Mouse (Mus musculus): ENCODE data around the gene Sik1. TPM values are rescaled to one million over a fixed set of nuclear protein-coding genes. Genes with fewer than 3 reads are reported as not detected.

Gene Sik1
- total and polyA plus RNA-seq, 3 experiments: 17.1 to 56.9 (median 36.7) TPM

DNA sequence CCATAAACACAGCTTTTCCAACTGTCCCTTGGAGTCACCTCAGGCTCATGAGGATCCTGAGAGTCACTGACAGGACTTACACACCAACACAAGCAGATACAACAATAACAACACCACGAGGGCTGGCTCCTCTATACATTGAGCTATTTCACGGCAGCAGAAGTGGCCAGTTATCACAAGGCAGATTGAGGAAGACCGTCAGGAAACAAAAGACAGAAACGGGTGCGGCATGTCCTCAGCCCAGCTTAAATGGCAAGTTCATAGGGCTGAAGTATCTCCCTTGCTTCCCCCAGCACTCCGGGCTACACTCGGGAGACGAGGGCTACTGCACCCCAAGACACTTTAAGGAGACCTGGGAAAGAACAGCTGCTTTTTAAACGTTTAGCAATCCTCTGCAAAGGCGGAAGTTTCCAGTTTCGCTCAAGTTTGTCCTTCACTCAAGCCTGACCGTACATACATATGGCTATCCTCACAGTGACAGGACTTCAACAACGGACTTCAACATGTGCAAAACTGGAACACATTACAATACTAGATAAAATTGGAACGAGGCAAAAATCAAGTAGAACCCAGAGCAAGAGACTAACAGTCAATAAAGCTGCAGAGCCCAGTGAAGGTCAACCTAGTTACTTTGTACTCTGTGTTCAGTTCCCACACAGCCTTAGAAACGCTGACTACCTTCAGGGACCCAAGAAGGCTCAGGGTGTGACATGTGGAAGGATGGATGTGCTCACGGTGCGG, 2.0 kb downstream of the Sik1 start:
- Histone ChIP-seq H3K27me3 (replicated peaks) (no peaks in the 10 kb centered on the region), H3K36me3 (replicated peaks in 1 of 2; ENCODE audit: control insufficient read depth in 1 of 2, insufficient read depth in 1 of 2, low read length in 1 of 2) (peaks cover 47 to 54% of the 10 kb centered on the region in 2 experiments), H3K4me2 (ENCODE audit: insufficient read depth, low read depth, poor library complexity, severe bottlenecking) (peak overlapping the region; percentile 80), H3K9ac (ENCODE audit: insufficient read depth, low read depth) (peak overlapping the region; percentile 99), H3K4me3 (replicated peaks in 1 of 3; ENCODE audit: low read depth in 2 of 3, low read length in 2 of 3, poor library complexity in 1 of 3) (peak overlapping the region; percentile 76 to 98 (median 76)), H3K27ac (ENCODE audit: insufficient read depth, low read depth) (peak overlapping the region; percentile 68), H3K4me1 (ENCODE audit: control insufficient read depth in 1 of 2, insufficient read depth in 2 of 2) (peaks cover 42 to 57% of the 10 kb centered on the region in 2 experiments), H3K9me3 (replicated peaks; ENCODE audit: low read length) (no peaks in the 10 kb centered on the region), H3K79me2 (replicated peaks; ENCODE audit: control insufficient read depth, extremely low read depth, insufficient read depth, poor library complexity, severe bottlenecking) (peaks cover 65% of the 10 kb centered on the region)
- in situ Hi-C loops (cut with MboI; ENCODE audit: low pct_ligation_motif_present, low pct_unique_long_range_greater_than_20kb, low sequenced_read_pairs): no loop called here
- dilution Hi-C loops (cut with MboI; ENCODE audit: extremely low pct_ligation_motif_present, extremely low pct_unique_long_range_greater_than_20kb, low sequenced_read_pairs): no loop called here
- DNase-seq (ENCODE audit: extremely low read depth): no peak
- TF ChIP-seq ZMIZ1 (IDR thresholded peaks at IDR 0.05; ENCODE audit: low read depth, low read length) (peak; percentile 38; the same call in 1 of the 2 replicates), GABPA (IDR thresholded peaks at IDR 0.05; ENCODE audit: insufficient replicate concordance, low read depth, low read length) (no peak), RAD21 (IDR thresholded peaks at IDR 0.05; ENCODE audit: low read depth, low read length) (no peak; the same call in 1 of the 2 replicates), MAX (IDR thresholded peaks at IDR 0.05; ENCODE audit: low read length) (no peak; the same call in 1 of the 2 replicates), MXI1 (IDR thresholded peaks at IDR 0.05; ENCODE audit: low read depth, low read length) (peak; percentile 80; the same call in 1 of the 2 replicates), CHD1 (IDR thresholded peaks at IDR 0.05; ENCODE audit: low read depth, low read length) (peak; percentile 31; the same call in 1 of the 2 replicates), SIN3A (IDR thresholded peaks at IDR 0.05; ENCODE audit: low read length) (peak; percentile 79), SMC3 (IDR thresholded peaks at IDR 0.05; ENCODE audit: low read depth, low read length) (peak; percentile 5; the same call in 1 of the 2 replicates), NELFE (IDR thresholded peaks at IDR 0.05; ENCODE audit: low read depth, low read length) (no peak), MEF2A (IDR thresholded peaks at IDR 0.05; ENCODE audit: borderline replicate concordance, low read depth, low read length) (0 out of 2 replicates have a peak, but pooled peaks have one; percentile 5), CTCF (conservative IDR thresholded peaks at IDR 0.05 in 1 of 2, IDR thresholded peaks at IDR 0.05 in 1 of 2; ENCODE audit: low read depth in 2 of 2, low read length in 2 of 2) (no peak), POLR2A (IDR thresholded peaks at IDR 0.05; ENCODE audit: low read depth, low read length) (peak; percentile 49; the same call in 1 of the 2 replicates)

DNA sequence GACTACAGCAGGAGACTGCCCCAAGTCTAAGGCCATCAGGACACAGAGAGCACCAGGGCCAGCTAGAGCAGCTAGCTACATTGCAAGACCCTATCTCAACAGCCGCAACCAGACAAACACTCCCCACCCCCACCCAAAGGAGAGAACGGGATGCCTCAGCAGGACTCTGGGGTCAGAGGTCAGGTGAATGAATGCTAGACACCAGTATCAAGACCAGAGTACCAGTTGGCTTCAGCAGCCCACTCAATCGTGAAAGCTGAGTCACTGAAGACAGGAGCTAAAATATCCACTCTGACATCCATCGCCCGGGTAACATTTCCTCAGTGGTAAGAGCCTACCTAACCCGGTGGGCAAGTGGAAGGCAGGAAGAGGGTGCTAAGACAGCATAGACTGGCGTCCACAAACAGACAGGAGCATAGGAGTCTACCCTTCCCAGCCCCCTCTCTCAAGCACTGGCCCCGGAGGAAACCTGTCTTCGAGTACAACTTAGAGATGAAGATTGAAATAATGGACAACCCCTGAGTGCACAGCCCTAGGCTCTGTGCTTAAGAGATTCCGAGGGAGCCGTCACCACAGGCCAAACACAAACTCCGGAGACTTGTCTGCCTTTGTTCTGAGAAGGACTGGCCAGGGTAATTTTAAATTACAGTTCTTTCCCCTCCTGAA, 2.7 kb downstream of the Sik1 start:
- H3K4me1 ChIP-seq (ENCODE audit: control insufficient read depth in 1 of 2, insufficient read depth in 2 of 2): peaks cover 40 to 57% of the 10 kb centered on the region in 2 experiments
- no peaks in the 10 kb centered on the region for H3K9me3 ChIP-seq (replicated peaks; ENCODE audit: low read length)
- DNase-seq (ENCODE audit: extremely low read depth): no peak
- H3K79me2 ChIP-seq (replicated peaks; ENCODE audit: control insufficient read depth, extremely low read depth, insufficient read depth, poor library complexity, severe bottlenecking): peaks cover 72% of the 10 kb centered on the region
- H3K27me3 ChIP-seq (replicated peaks): no peaks in the 10 kb centered on the region
- peak overlapping the region; percentile 68 for H3K27ac ChIP-seq (ENCODE audit: insufficient read depth, low read depth)
- TF ChIP-seq CHD2 (IDR thresholded peaks at IDR 0.05; ENCODE audit: low read length): peak; percentile 58; the same call in 1 of the 2 replicates
- TF ChIP-seq TCF12 (IDR thresholded peaks at IDR 0.05; ENCODE audit: low read depth, low read length): no peak
- TF ChIP-seq TBP (conservative IDR thresholded peaks at IDR 0.05; ENCODE audit: low read depth, low read length): peak; percentile 24; the same call in 1 of the 2 replicates
- no peak for TF ChIP-seq GABPA (IDR thresholded peaks at IDR 0.05; ENCODE audit: insufficient replicate concordance, low read depth, low read length)
- TF ChIP-seq JUND (conservative IDR thresholded peaks at IDR 0.05; ENCODE audit: low read depth, low read length): no peak
- no peak for TF ChIP-seq BHLHE40 (IDR thresholded peaks at IDR 0.05; ENCODE audit: low read depth, low read length)
- TF ChIP-seq CTCF (conservative IDR thresholded peaks at IDR 0.05 in 1 of 2, IDR thresholded peaks at IDR 0.05 in 1 of 2; ENCODE audit: low read depth in 2 of 2, low read length in 2 of 2): no peak
- TF ChIP-seq ZKSCAN1 (IDR thresholded peaks at IDR 0.05; ENCODE audit: borderline replicate concordance, low read depth, low read length): no peak
- TF ChIP-seq CHD1 (IDR thresholded peaks at IDR 0.05; ENCODE audit: low read depth, low read length): no peak
- no peak; the same call in 1 of the 2 replicates for TF ChIP-seq SIN3A (IDR thresholded peaks at IDR 0.05; ENCODE audit: low read length)
- TF ChIP-seq ZMIZ1 (IDR thresholded peaks at IDR 0.05; ENCODE audit: low read depth, low read length): no peak
- TF ChIP-seq MYC (IDR thresholded peaks at IDR 0.05; ENCODE audit: low read depth, low read length): no peak
- in situ Hi-C loops (cut with MboI; ENCODE audit: low pct_ligation_motif_present, low pct_unique_long_range_greater_than_20kb, low sequenced_read_pairs) (no loop called here), dilution Hi-C loops (cut with MboI; ENCODE audit: extremely low pct_ligation_motif_present, extremely low pct_unique_long_range_greater_than_20kb, low sequenced_read_pairs) (no loop called here)
- peak overlapping the region; percentile 80 for H3K4me2 ChIP-seq (ENCODE audit: insufficient read depth, low read depth, poor library complexity, severe bottlenecking)
- H3K9ac ChIP-seq (ENCODE audit: insufficient read depth, low read depth): peak overlapping the region; percentile 99
- peaks cover 54 to 61% of the 10 kb centered on the region in 2 experiments for H3K36me3 ChIP-seq (replicated peaks in 1 of 2; ENCODE audit: control insufficient read depth in 1 of 2, insufficient read depth in 1 of 2, low read length in 1 of 2)
- peak overlapping the region; percentile 76 to 98 (median 76) for H3K4me3 ChIP-seq (replicated peaks in 1 of 3; ENCODE audit: low read depth in 2 of 3, low read length in 2 of 3, poor library complexity in 1 of 3)

All from CH12.LX (cell line).